Mouse (Mus musculus) R1 (cell line): ENCODE data around the gene Tmem151b.

Source experiments
- DNase-seq: peaks from one replicate; pipeline ENCODE4 v3.0.0-alpha.2; 2018; ENCODE audit warnings: low read depth, low spot score

The Tmem151b gene

DNA sequence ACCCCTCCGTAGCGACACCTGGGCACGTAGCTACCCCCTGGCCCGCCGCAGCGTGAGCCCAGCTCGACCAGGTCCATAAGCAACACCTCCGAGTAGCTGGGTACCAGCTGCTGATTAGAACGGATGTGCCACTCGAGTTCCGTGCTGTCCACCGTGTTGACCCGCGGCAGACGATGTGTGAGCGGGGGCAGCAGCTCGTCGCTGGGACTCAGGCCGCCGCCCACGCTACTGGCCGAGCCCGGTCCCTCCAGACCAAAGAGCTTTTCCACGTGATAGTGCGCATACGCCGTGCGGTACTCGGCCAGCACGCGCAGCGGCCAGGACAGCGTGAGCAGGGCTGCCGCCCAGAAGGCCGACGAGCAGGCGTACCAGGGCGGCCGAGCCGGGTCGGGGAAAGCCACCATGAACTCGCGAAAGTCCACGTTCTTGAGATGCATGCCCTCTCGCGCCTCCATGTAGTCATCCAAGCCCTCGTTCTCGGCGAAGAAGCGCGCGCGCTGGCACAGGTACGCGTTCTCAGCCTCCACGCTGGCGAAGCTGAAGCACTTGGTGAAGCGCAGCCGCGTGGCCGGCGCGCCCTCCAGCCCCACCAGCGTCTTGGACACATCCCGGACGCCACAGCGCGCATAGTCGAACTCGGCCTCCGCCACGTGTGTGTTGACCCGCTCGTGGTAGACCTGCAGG is 4.1 kb downstream of the Tmem151b start:
- DNase-seq: peak; percentile 53

DNA sequence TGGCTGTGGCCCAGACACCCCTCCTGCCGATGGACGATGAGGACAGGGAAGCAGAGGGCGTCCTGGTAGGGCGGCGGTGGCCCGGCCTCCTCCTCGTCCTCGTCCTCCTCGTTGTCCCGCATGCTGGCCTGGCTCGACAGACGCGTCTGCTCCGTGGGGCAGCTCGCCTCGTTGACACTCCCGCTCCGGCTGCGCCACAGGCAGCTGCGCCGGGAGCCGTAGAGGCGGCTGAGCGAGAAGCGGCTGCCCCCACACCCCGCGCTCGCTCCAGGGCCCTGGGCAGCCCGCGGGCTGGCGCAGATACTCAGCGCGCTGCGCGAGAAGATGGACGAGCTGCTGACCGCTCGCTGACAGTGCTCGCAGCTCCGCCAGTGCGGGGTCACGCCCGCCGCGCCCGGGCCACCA is 4.6 kb downstream of the Tmem151b start:
- DNase-seq: no peak

DNA sequence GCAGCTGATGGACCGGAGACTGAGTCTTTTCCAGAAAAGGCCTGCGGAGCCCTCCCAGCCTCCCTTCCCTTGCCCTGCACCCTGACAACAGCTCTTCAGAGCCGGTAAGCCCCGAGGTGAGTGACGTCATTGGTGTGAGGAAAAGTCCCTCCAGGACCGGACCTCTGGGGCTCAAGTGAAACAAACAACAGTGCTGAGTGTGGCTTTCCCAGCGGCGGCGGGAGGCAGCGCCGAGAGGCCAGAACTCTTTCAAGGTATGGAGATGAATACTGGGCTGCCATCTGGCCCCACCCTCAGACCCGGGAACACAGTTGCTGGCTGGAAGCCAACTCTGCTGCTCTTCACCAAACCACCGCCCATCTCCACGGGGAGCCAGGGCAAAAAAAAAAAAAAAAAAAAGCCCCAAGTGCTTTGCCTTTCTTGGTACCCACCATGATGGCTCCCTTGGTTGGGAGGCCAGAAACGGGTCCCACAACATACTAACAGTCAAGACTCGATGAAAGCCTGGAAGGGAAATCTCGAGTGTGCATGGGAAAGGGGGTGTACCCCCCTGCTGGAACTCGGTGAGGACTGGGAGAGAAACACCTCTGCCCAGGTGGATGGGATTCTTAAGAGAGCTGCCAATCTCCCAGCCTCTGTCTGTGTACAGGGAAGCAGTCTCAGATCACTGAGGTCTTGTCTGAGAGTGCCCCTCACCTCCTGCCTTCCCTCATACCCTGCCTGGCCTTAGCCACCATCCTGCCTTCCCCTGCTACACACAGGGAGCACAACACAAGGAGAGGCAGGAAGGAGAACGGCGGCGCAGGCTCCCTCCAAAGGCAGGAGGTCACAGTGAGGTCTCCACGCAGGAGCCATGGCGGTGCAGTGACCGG is 5.2 kb downstream of the Tmem151b start:
- peak; percentile 94 for DNase-seq

DNA sequence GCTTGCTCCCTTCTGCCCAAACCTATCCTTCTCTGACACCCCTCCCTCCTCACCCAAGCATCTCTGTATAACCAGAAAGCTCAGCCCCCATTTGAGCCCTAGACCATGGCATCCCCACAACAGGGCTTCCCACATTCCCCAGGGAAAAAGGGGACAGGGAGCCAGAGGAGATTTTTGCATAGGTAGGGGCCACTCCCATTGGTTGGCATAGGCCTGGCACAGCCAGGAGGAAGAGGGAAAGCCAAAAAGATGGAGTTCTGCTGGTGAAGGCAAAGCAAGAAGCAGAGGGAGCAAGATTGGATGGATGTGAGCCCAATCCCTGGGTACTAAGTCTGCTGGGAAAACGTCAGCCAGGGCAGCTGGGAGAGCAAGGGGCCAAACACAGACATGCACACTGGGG is 6.4 kb downstream of the Tmem151b start:
- no peak for DNase-seq

DNA sequence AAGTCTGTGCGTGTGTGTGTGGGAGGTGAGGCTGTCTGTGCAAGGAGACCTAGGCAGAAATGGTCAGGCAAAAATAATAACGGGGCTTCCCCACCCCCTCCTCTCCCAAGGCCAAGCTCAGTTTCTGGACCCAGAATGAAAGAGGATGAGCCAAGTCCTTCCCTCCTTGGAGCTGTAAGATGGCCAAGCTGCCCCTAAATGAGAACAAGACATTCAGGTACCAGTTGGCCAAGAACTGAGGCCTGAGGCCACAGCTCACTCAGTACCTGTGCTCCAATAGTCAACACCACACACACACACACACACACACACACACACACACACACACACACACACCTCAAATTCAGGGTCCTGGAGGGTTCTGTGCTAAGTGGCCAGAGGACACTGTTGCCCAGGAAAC is 6.8 kb downstream of the Tmem151b start:
- DNase-seq: no peak

DNA sequence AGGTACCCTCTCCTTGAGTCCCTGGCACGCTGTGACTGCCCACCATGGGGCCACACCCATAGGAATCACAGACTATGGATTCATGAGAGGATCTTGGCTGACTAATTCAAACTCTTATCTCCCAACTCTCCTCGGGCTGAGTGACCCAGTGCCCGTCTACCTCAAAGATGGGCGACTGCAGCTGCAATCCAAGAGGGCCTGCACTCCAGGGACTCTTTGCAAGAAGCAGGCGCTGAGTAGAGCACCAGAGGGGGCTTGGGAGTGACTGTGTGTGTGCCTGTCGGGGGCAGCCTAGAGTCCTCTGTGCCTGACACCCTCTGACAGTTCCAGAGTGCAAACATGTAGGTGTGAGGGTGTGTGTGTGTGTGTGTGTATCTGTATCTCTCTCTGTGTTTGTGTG is 7.3 kb downstream of the Tmem151b start:
- no peak for DNase-seq

DNA sequence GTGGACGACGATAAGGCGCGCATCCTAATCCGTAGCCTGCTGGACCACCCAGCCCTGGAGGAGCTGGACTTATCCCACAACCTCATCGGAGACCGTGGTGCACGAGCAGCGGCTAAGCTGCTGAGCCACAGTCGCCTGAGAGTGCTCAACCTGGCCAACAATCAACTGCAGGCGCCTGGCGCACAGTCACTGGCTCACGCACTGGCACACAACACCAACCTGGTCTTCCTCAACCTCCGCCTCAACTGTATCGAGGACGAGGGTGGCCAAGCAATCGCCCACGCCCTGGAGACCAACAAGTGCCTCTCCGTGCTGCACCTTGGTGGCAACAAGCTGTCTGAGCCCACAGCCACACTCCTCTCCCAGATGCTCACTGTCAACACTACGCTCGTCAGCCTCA is 9.8 kb downstream of the Tmem151b start:
- no peak for DNase-seq

DNA sequence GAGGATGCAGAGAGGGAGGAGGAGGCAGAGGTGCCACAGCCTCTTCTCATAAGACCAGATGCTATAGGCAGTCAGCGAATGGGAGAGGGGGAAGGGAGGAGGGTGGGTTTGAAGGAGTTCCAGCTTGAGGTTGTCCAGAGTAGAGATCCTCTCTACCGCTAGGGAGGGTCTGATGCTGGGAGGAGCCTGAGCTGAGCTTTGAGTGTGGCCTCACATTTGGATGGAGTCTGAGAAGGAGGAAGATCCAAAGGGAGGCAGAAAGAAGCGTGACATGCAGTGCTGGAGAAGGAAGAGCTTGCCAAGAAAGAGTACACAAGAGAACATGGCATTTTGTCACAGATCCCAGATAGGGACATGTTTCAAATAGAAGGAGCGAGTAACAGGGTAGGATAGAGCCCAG is 11.1 kb downstream of the Tmem151b start:
- no peak for DNase-seq

DNA sequence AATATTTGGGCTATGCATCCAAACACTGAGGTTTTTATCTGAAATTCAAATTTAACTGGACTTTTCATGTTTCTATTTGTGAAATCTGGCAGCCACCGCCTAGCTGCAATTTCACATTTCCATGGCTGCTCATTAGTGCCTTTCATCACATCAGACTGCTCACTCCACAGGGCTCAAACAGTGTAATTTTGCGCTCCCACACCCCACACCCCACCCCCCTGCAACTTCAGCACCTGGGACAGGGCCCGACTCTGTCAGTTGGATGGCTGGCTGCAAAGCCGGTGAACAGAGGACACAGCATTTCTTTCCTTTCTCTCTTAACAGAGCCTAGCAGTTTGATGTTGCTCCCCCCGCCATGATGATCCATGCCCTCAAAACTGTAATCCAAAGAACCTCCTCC is 13.2 kb downstream of the Tmem151b start:
- no peak for DNase-seq

DNA sequence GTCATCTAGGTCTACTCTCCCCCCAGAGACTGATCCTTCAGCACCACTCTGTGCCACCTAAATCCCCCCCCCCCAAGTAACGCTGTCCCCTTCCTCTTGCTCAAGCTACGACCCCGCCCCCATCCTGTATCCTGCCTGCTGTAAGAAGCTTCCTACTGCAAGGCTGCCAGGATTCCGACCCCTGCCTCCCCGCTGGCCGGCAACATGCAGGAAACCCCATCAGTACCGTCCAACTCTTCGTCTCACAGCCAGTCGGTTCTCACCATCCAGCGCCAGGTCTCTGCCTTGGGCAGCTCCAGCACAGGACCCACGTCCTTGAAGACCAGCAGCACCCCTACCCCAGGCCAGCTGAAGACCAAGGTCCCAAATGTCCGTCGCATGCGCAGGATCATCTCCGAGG is 16.6 kb downstream of the Tmem151b start:
- no peak for DNase-seq

DNA sequence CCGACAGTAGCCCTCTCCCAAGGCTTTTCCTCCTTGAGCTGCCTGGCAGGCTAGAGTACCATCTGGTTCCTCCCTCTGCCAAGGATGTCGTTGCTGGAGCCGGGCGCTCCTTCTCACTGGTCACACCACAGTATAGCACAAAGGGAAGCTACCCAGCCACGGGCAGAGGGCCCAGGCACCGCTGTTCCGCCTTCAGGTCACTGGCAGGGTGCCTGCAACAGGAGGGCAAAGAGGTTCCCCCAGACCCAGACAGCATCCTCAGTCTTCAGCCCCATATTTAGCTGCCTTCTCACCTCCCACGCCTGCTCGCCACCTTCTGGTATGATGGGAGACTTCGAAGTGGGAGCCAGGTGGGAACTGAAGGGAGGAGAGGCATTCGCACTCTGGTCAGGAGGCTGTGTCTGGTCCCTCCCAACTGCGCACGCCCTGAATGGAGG is 19.1 kb downstream of the Tmem151b start:
- peak; percentile 56 for DNase-seq

DNA sequence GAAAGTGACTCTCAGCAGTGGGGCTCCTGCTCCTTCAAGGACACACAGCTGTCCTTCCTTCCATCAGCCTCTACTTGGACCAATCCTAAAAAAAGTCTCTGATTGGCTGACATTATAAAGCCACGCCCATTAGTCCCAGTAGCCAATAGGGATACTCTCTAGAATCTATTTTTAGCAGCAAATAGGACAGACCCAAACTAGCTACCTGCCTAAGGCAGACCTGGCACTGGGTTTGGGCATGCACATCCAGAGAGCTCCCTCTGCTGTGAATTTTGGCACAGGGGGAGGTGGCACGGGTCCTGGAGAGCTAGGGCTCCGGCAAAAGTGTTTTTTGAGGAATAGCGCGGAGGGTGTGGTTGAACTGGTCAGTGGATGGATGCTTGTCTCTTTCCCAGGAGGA is 22.9 kb downstream of the Tmem151b start:
- DNase-seq: peak; percentile 91

DNA sequence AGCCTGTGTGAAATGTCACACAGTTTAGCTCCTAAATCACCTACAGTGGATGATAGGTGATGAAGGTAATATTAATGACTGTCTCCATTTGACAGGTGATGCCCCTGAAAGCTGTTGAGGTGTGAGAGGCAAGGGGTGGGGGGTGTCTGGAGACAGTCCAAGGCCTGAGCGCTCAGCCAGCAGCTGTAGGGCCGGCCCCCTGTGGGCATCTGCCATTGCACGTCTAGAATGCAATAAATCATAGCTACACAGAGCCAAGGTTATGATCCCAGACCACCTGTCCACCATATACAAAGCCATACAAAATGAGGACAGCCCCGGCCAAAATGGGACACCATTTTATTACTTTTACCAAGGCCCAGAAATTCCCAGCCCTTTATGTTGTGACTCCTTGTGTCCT is 24.5 kb downstream of the Tmem151b start:
- DNase-seq: no peak

DNA sequence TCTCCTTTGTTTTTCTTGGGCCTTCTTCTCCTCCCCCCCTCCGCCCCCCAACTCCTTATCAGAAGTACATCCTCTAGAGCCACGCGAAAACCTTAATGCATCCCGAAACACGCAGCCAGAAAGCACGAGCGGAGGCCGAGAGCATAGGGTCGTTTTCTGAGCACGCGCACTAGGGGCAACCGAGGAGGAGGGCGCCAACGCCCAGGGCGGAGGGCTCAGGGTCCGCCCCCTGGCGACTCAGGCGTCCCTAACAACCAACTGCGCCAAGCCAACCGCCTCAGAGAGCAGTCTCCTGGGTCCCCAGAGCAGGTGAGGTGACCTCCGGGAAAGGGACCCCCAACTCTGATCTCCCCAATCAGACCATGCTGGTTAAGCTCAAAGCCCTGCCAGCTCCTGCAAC is 26.2 kb downstream of the Tmem151b start, which contains the start of gene Tcte1:
Gene Tcte1, plus strand, starts transcription at position 172 of the 400 bp plus-strand sequence.
- DNase-seq: peak; percentile 79

DNA sequence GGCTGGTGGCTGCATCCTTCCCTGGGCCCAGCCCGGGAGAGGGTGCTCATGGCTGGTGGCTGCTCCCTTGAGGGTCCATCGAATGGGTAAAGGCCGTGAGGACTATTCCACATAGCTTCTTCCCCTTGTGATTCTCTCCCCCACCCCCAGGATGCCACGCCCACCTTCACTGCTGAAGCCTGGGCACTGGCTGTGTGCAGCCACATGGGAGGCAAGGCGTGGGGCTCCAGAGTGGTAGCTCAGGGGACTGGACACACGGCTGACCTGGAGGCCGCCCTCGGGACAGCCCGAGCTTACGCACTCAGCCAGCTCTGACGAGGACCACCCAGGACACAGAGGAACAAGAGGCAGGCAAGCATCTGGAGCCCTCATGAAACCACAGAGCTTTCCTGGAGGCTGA is 29.3 kb downstream of the Tmem151b start:
- no peak for DNase-seq

DNA sequence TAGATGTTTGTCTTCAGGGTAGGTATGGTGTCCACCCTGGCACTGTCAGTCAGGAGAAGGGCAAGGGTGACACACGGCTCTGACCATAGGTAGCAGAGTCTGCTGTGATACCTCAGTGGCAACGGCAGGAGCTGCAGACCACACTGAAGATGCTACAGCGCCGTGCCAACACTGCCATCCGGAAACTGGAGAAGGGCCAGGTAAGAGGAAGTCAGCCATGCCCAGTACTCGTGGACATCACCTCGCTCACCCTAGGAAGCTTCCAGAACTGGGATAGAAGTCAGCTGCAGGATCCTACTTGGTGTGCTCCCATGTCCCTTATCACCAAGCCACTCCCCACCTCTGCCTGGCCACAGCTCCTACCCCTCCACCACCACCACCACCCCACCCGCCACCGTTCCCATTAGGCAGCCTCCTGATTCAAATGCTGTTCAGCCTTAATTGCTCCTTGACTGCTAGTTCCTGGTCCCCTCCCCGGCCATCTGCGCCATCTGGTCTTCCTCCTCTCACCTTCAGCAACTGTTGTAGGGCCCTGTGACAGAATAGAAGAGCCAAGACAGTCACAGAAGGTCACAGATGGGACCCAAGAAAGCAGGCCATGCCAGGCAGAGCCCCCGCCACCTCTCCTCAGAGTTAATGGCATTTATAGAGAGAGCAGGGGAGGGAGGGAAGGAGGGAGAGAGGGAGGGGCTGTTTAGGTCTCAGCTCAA is 30.6 kb downstream of the Tmem151b start:
- no peak for DNase-seq

DNA sequence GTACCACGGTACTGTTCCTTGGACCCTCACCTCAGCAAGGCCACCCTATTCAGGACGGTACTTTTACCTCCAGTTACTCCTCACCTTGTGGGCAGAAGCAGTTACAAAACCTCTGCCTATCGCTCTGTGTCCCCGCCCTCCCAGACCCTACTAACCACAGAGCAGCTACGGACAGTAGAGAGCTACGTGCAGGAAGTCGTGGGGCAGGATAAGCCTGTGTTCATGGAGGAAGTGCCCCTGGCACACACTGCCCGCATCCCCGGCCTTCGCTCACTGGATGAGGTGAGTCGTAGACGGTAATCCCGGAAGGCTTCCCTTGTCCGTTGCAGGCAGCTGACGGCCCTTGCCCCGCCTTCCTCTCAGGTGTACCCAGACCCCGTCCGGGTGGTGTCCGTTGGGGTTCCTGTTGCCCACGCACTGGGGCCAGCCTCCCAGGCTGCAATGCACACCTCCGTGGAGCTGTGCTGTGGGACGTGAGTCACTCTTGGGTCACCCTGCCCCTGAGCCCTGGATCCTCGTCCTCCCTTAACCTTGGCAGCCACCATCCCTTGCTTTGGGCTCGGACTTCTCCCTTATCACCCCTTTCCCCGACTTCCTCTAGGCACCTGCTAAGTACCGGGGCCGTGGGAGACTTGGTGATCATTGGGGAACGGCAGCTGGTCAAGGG is 31.8 kb downstream of the Tmem151b start:
- DNase-seq: no peak

DNA sequence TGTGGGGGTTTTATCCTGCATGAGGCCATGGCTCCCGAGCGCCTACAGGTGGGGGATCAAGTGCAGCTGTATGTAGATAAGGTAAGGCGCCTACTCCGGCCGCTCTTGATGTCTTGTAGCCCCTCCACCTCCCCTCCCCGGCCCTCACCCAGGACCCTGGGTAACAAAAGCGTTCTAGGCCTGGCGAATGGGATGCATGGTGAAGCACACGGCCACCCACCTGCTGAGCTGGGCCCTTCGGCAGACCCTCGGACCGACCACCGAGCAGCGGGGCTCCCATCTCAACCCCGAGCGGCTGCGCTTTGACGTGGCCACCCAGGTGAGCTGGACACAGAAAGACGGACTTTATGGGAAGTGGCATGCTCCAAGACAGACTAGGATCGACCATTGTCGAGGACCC is 32.3 kb downstream of the Tmem151b start:
- DNase-seq: no peak

DNA sequence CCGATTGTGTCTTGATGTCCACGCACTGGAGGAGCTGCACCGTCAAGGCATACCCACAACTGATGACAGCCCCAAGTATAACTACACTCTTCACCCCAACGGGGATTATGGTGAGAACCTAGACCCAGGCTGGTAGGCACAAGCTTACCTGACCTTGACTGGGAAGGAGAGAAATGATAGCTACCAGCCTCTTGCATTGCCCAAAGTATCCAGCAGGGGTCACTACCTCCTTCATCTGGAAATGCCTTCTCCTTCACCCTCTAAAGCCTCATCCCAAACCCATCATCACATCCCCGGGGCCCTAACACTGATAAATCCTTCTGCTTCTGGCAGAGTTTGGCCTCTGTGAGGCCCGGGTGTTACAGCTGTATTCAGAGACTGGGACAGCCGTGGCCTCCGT is 33.0 kb downstream of the Tmem151b start:
- peak; percentile 88 for DNase-seq

DNA sequence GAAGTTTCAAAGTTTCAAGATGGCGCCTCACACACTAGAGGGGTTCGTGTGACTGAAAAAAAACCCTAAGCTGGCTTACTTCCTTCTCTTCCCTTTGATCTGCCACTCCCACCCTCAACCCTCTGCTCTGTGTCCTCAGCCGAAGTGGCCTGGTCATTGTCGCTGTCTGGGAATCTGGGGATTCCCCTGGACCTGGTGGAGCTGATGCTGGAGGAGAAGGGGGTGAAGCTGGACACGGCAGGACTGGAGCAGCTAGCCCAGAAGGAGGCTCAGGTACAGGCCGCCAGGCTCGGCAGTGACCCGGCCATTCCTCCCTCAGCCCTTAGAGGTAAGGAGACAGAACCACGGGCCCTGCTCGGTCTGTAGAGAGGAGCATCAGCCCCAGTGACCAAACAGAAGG is 33.7 kb downstream of the Tmem151b start:
- DNase-seq: no peak

DNA sequence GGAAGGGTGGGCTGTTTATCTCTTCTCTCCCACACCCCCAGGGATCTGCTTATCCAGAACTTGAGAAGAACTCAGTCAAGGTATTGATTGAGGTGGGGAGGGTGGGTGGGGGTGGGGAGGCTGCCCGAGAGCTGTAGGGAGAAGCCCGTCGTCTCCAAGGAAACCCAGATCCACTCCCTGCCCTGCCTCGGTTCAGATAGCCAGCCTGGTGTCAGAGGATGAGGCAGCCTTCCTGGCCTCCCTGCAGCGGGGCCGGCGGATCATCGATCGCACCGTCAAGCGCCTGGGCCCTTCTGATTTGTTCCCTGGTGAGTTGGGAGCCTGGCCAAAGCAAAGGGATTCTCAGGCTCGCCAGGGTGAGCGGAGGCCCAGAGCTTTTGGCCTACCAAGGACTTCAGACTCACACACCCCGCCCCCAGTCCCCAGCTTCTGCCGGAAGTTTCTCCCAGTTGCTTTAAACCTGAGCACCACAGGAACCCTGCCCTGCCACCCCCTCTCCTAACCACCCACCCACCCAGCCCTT is 34.2 kb downstream of the Tmem151b start:
- peak; percentile 71 for DNase-seq

DNA sequence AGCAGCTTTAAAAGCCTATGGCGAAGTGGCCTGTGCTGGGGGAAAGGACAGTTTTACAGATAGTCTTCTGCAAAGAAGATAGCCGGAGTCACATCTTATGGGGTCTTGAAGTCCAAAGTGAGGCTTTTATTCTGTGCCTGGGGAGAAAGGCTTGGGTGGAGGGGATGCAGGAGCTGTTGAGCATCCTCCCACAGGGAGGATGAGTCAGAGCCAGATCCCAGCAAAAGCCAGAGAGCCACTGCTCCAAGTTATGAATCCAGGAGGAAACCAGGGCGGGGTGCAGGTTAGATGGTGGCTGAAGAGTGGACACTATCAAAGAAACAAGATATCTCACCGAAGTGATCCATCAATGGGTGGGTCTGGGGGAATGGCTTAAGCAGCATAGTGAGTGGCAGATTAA is 37.7 kb downstream of the Tmem151b start:
- DNase-seq: no peak
